Mouse (Mus musculus) lung, postnatal 14 days (tissue): ENCODE data around the gene Gas2l2.
A peak's percentile ranks its signal among the peaks of the same experiment; 100 is the strongest.

Experiments used
- DNase-seq: peaks from one replicate; pipeline ENCODE4 v3.0.0; 2021

The Gas2l2 gene

DNA sequence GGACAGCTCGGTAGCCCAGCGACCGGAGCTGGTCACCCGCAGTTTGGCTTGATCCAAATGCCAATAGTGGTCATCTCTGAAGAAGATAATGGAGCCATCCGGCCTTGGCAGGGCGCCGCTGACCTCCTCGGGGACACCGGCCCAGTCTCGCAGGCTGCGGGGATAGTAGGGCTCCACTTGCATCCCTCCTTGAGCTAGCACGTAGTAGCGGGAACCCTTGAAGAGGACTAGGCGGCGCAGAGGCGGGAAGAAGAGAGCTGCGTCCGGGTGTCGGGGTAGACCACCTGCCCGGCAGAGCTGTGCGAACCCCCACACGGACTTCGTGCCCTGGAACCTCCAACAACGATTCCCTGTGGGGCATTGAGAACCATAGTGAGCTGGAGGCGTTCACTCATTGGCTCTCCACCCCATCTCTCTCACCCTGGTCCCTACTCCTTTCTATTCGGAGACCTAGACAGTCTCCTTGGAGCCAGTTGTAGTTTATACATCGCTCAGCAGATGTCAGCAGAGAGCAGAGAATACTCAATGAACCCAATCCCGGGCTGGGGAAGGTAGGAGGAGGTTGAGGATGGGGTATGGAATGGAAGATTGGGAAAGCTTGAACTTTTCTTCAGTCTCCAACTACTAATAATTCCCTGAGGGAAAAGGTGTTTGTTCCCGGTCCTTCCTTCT lies 13.5 kb upstream of the Gas2l2 start:
- DNase-seq = peak; percentile 83

DNA sequence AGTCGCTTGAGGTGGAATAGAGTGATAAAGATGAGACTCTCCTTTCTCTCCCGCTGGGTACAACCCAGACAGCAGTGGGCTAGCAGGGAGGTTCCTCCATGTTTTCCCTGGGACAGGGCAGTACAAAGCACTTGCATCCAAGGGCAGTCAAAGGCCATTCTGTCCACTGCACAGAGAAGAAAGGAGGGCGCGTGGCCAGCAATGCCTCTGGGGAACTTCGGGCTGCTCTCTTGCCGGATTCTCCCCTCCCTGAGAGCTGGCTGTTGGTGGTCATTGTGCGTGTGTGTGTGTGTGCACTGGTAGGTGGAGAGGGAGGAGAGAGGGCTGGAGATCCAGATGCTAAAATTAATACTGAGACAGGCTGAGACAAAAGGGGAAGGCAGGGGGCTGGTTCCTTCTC lies 12.0 kb upstream of the Gas2l2 start:
- no peak for DNase-seq

DNA sequence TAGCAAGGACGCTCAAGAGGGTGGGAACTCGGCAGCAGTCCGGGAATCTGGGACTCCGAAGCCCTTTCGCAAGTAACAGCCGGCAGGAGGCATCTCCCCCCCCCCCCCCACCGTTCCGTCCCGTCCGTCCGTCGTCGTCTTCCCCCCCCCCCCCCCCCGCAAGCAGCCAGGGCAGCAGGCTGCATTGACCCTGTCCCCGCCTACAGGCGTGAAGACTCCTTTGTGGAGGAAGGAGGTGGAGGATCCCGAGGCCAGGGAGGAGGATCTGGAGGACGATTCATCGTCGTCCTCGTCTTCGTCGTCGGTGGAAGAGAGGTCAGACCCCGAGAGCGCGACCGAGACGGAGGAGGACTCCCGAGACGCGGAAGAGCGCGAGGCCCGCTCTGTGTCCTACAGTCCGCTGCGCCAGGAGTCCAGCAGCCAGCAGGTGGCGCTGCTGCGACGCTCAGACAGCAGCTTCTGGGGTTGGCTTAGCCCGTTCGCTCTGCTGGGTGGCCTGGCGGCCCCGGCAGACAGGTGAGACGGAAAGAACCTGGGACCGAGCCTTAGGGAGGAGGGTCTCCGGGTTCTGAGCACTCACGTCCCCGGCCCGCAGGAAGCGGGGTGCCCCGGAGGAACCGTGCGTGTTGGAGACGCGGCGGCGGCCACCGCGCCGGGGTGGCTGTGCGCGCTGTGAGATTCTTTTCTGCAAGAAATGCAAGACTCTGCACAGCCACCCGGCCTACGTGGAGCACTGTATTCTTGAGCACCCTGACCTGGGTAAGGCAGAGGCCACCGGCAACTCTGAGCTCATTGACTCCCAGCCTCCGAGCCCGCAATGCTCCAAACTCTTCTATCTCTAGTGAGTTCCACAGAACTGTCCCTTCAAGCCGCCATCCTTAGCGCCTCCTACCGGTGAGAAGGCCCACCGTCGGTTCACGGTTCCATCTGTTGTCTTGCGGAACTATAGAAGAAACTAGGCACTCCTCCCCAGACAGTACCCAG lies 11.1 kb upstream of the Gas2l2 start:
- peak; percentile 90 for DNase-seq

DNA sequence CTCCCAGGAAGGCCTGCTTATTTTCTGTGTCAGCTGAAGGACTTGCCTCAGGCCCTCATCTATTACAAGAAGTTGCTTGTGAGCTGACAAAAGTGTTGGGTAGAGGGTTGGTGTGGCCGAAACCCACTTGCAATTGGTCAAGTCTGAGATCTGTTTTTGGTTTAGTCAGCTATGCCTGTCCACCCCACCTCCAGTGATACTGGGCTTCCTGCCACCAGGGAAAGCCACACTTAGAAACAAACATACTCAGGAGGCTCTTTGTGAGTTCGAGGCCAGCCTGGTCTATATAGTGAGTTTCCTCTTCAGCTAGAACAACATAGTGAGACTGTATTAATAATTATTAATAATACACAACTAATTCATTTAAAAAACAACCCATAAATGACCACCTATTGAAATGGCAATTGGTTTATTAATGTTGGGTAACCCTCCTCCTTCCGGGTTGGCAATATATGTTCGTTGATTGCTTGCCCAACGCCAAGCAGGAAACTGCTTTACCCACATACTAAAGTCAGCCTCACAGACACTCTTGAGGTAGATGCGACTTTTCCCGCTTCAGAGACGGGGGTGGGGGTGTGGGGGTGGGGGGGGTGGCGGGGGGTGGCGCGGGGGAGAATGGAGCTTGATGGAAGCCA lies 10.3 kb upstream of the Gas2l2 start:
- DNase-seq = no peak

DNA sequence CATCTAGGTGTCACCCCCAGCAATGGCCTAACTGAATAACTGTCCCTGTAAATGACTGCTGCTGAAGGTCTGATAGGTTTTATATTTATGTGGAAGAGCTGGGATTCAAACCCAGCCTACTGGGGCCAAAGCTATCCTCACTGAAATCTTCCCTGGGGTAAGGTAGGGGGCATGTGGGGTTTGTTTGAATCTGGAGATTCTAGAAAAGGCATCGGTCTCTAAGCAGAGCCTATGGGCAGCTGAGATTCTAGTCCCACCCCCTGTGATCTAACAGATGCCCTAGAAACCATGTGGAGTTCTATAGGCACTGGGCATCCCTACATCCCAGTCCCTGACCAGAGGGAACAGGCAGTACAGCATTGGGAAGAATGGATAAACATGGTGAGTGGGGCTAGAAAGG lies 8.1 kb upstream of the Gas2l2 start, which contains the start of gene 1700020L24Rik:
Gene 1700020L24Rik, plus strand, starts transcription at position 301 of the 400 bp plus-strand sequence.
- DNase-seq = no peak

DNA sequence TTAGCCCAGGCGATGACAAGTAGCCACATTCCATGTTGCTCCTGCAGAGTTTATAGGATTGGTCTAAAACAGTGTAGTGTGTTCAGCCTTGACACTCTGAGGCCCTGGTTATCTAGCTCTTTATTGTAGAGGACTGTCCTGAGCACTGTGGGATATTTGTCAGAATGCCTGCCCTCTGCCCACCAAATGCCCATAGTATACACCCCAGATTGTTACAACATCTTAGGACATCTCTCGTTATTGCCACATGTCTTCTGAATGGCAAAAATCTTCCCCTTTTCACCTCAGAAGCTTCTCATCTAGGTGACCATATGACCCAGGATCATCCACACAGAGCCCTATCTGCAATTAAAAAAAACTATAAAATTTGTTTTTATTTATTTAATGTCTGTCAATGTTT lies 3.3 kb upstream of the Gas2l2 start:
- no peak for DNase-seq

DNA sequence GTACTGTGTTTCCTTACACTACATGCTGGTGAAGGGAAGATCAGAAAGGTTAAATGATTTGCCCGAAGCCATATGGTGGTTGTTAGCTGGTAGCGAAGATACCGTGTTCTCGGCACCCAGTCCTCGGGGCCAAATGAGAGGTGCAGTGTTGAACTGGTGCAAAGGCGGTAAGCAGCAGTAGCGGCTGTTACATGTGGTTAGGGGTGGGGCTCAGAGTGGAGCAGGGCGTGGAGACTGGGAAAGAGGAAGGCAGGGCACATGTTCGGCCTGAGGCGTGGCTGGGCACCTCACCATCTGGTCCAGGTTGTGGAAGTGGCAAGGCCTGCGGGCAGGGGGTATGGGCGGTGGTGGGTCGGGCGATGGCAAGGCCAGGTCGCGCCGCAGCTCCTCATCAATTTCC lies 2.3 kb downstream of the Gas2l2 start:
- DNase-seq = peak; percentile 30

DNA sequence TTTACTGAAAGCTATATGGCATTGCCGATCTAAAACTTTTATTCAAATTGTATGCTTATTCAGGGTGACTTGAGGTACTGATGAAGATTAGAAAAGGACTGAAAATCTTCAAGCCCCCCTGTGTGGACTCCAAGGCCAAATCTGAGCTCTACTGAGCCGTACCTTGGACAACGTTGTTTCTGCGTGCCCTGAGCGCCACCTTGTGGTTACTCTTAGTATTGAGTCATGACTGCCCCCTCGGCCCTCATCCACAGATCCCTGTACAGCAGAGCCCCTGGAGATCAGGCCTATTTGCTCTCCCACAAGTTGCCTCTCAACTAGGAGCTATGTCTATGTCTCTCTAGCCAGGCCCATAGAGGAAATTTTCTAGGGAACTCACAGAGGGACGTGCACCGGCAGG lies 4.6 kb downstream of the Gas2l2 start:
- peak; percentile 77 for DNase-seq

DNA sequence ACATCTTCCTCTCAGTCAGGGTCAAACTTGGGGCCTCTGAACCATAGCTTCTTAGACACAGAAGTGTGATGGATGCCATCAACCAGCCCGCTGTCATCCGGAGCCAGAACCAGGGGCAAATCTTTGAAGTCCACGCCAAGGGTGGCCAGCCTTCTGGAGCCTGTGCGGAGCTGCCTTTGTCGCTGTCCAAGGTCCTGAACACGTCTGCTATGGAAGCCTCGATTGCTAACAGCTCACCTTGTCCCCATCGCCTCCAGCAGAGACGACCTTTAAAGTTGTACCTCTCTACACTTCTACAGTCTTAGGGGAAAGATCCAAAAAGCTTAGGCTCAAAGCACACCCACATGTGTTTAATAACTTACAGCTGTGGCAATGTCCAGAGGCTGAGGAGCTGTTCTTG lies 8.0 kb downstream of the Gas2l2 start:
- DNase-seq = peak; percentile 85

DNA sequence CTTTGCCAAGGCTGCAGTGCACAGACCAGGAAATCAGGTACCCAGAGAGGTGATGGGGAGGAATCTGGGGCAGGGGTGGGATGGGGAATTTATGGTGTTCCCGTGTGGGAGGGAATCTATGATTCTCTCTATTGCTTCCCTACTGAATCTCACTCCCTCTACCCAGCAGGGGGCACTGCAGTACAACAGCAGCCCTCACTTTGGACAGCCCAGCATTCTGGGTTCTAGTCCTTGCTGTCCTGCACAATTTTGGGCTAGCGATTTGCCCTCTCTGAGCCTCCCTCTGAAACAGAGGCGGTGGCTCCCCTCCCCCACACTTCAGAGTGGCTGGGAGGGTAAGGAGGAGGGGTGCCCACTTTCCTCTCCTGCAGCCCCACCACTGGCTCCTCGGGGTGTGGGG lies 8.9 kb downstream of the Gas2l2 start:
- no peak for DNase-seq

DNA sequence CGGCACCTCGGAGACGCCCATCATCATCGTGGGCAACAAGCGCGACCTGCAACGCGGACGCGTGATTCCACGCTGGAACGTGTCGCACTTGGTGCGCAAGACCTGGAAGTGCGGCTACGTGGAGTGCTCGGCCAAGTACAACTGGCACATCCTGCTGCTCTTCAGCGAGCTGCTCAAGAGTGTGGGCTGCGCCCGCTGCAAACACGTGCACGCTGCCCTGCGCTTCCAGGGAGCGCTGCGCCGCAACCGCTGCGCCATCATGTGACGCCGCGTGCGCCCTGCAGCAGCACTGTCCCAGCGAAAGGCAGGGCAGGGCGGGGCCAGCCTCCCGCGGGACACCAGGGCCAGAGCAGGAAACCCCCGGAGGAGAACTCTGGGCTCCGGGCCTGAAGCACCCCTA lies 10.7 kb downstream of the Gas2l2 start:
- DNase-seq = no peak

DNA sequence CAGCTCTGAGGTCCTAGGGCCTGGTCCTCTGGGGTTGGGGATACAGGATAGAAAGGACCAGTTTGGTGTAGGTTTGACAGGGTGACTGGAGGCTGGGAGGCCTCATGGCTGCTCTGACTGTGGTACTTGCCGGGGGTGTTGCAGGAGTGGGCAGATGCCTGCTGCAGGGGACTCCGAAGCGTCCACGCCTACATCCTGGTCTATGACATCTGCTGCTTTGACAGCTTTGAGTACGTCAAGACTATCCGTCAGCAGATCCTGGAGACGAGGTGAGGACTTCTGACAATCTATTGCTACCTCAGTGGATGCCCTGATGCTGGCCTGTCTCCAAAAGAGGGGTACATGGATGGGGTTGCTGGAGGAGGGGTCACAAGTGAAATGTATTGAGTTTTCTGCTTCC lies 11.5 kb downstream of the Gas2l2 start:
- DNase-seq = no peak

DNA sequence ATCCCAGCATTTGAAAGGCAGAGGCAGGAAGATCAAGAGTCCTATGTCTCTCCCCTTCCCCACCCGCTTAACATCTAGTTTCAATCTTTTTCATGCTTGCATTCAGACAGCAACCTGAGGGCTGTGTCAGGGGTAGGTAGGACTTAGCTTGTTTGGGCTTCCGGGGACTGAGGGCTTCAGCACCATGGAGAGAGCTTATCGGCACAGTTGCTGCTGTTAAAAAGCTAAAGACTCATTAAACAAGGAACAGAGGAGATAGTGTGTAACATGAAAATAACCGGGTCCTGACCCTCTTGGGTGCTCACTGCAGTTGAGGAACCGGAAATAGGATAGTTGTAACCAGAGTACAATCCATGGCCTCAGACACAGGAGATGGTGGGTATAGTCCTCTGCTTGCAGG lies 12.2 kb downstream of the Gas2l2 start:
- DNase-seq = peak; percentile 78

DNA sequence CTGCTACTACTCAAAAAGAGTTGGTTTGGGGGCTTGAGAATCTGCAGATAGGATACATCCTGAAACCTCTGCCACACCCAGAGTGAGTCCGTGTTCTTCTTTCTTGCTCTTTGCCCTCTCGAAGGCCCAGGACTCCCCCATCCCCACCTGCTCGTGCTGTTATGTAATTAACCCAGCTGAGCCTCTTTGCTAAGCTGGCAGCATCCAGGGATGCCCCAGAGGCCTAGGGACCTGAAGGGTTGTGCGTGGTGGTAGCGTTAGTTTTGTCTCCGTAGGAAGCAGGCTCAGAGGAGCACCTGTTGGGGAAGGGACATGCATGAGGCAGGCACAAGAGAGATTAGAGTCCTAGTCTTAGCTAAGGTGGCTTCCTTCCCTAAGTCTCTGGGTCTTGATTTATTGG lies 18.7 kb downstream of the Gas2l2 start:
- DNase-seq = no peak

DNA sequence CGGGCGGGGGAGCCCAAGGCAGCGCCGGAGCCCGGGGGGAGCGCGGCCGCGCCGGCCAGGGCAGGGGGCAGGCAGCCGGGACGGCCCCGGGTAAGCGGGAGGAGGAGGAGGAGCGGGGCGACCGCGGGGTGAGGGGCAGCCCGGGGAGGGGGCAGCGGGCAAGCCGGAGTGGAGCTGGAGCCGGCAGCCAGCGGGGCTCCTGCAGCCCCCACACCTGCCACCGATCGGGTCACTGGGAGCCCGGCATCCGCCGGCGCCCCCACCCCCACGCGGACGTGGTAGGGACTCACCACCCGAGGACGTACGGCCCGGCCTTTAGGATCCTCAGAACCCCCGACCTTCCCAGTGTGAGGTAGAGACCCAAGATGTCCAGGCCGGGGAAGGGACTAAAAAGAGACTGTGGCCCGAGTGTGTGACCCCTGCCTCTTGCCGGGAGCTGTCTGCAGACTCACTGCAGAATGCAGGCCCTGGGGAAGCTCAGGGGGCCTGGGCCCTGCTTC lies 19.4 kb downstream of the Gas2l2 start:
- DNase-seq = no peak

DNA sequence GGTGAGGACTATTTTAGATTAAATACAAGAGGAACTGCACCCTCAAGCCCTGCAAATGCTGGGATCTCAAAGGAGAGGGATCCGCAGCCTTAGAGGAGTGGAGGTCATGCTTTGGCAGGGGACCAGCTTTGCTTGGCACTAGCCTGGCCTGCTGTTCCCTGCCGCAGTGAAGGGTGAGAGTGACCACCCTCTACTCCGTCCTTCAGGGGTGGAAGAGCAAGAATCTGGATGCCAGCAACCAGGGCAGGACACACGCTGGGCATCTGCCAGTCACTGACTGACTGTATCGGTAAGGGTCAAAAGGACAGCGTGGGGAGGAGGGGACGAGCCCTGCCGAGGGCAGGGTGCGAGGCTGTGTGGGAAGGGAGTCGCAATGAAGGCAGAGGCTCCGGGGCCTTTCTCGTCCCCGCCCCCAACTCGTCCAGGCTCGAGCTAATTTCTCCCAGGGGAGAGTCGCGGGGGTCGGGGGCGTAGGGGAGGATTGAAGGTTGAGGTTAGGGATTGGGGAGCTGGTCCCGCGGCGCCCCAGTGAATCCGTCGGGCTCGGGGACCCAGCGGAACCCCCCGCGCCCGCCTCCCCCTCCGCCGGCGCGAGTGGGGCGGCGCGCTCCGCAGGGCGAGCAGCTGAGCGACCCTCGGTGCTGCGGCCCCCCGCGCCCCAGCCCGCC lies 20.0 kb downstream of the Gas2l2 start, which contains the start of gene Rasl10b:
Gene Rasl10b, plus strand, starts transcription at position 51 of the 668 bp plus-strand sequence.
- DNase-seq = peak; percentile 17

DNA sequence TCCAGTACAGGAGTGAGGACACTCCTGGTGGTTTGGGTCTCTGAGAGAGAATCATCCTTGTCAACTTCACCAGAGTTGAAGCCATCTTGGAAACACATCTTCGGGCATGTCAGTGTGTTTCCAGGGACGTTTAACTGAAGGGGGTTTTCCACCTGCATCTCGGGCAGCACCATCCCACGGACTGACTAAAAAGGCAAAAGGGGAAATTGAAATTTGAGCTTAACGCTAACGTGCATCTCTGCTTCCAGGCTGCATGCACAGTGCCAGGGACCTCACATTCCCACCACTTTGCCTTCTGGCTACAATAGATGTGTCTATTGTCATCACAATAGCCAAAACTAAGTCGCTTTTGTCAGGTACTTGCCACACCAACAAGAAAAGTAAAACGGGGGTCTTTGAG lies 21.0 kb downstream of the Gas2l2 start:
- no peak for DNase-seq

DNA sequence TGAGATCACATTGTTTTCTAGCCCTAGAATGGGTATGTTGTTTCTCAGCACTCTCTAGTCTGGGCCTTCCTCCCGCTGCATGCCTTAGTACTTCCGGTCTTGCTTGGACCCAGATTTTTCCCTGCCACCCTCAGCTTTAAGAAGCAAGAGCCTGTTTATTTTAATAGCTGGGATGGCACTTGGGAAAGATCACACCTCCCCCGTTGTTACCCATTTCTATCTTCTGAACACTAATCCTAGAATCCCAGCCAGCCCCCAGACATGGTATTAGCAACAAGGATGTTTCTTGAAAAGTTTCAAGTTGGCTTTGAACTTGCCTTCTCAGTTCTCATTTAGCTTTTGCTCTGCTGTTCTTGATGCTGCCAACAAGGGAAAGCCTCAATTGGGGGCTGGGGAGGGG lies 22.9 kb downstream of the Gas2l2 start:
- DNase-seq = no peak

DNA sequence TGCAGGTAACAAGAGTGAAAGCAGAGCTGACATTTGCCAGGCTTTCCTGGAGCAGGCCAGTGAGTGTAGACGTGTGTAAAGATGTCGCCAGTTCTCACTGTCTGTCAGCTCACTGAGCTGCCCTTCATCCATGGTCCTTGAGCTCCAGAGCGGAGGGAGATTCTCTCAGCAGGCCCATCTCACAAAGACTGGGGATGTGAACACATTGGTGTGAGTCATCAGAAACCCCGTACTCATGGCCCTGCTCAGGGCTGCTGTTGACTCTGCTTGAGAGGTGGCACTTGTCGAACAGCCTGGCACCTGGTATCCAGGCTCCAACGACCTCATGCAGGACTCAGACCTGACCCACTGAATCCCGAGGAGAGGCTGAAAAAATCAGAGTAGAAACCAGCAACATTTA lies 25.5 kb downstream of the Gas2l2 start:
- DNase-seq = no peak

DNA sequence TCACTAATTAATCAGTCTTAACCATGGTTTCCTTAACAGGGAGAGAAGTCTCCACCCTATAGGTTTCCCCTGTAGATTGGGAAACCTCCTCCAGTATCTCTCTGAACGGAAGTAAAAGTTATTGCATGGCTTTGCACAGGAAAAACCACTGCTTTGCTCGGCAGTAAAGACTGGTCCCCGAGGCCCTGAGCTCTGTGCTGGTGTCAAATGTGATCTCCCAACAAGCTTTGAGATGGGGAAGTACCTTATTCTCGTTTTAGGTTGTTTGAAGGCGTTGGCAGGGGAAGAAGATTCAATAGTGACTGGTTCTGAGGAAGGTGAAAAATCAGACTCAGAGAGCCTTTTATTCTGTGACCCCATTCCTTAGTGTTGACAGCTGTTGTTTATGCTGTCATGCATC lies 30.5 kb downstream of the Gas2l2 start:
- no peak for DNase-seq

DNA sequence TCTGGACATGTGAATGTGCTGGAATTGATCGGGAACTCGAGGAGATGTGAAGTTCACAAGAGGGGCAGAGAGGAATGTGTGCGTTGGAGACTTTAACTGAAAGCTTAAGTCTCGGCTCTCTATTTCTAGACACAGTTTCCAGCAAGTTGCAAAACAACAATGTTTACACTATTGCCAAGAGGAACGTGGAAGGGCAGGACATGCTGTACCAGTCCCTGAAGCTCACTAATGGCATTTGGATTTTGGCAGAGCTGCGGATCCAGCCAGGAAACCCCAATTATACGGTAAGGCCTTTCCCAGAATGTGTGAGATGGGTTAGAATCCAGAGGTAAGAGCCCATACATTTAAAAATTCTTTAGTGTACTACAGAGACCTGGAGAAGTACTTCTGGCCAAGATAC lies 31.6 kb downstream of the Gas2l2 start:
- peak; percentile 9 for DNase-seq

DNA sequence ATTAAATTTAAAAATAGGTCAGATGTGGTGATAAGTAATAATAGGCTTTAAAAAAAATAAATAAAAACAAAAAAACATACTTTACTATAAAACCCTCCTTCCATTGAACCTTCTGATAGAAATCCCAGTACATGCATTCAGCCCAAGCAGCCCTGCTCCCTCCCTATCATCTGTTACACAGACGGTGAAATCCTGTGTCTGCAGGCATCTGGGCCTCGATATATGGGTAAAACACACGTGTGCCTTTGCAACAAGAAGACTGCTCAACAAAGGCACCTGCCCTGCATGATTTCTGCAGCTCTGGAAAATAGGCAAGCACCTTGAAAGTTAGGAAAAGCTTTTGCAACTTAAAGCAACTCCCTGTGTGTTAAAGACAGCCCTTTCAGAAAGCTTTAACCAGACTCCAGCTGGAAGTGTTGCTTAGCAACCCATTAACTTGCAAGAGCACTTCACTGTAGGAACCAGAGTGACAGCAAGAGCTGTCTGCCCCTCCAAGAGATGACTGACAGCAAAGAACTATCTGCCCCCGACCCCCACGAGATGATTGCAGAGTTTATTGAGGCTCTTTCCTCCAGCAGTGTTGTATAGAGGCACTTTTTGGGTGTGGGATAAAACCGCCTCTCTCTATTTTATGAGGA lies 34.3 kb downstream of the Gas2l2 start:
- DNase-seq = no peak
